Mouse (Mus musculus) c-Kit-positive CD71-positive TER-119-negative erythroid progenitor cells, embryonic 14.5 days (primary cell): ENCODE measurements around the gene Mov10.

Experiments
- DNase-seq: peaks from one replicate; pipeline ENCODE4 v3.0.0-alpha.2; 2013; ENCODE audit warnings: low read depth

The Mov10 gene

GRCm38 (mm10) chr3:104805539-104805938, 12.8 kb downstream of the Mov10 start:
- no peak for DNase-seq

GRCm38 (mm10) chr3:104804312-104804711, 14.1 kb downstream of the Mov10 start:
- no peak for DNase-seq

DNA sequence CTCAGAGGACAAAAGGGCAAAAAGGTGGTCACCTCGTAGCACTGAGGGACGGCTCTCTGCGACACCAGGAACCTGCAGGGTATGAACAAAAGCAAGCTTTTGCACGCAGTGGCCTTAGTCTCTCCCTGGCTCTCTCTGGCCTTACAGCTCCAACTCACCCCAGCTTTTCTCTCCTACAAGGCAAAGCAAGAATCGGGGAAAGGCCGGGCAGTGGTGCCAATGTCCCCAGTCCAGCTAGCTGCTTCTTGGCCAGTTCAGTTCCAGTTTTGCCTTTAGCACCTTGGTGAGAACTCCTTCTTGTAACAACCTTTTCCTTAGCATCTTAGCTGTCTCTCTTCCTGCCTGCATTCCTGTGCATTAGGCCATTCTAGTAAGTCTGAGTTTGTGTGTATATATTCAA, 16.9 kb downstream of the Mov10 start:
- no peak for DNase-seq

- DNase-seq = no peak
Measured at GRCm38 (mm10) chr3:104800681-104801080, 17.7 kb downstream of the Mov10 start.

- DNase-seq = no peak
Measured at GRCm38 (mm10) chr3:104796430-104797082, 21.8 kb downstream of the Mov10 start.

DNA sequence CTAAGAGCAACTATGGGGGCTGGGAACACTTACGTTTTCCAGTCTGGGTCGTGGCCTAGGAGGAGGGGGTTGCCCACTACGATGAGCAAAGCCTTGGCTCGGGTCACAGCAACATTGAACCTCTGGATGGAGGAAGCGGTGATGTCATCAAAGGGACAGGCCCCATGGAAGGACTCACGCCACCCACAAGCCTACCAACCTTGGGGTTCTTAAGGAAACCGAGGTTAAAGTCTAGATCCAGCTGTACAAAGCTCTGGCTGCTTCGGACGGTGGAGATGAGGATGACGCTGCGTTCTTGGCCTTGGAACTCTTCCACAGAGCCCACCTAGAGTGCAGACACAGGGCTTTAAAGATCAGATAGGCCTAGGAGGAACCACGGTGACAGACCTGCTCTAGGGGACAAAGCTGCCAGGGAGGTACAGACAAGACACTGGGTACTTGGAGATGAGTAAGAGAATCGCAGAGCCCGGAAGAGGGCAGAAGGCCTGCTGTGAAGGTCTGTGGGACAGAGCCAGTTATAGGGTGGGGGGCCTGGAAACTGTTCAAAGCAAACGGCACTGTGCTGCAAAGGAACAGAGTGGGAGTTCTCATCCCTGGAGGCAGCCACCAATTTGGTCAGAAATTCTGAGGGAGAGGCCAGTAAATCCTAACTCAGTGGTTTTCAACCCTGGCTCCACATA, 22.6 kb downstream of the Mov10 start:
- DNase-seq = no peak

DNA sequence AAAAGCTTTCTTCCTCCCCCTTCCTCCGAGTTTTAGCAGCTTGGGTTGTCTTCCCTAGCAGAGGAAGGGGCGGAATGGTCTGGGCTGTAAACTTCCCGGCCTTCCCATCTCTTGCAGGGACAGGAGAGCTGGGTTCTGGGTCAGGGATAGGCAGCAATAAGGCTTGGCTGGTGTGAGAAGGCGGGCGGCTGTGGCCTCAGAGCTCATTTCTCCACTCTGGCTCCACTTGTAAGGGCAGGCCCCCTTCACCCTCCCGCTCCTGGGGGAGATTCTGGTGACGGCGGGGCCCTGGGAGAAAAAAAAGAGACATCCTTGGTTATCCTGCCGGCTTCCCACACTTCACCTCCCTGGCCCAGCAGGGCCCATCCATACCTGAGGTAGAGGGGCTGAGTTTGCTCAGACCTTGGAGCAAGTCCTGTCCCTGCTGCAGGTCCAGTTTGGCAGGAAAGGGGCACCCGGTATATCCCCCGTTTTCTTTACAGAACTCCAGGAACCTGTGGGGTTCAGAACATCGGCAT, 23.4 kb downstream of the Mov10 start:
- no peak for DNase-seq

DNA sequence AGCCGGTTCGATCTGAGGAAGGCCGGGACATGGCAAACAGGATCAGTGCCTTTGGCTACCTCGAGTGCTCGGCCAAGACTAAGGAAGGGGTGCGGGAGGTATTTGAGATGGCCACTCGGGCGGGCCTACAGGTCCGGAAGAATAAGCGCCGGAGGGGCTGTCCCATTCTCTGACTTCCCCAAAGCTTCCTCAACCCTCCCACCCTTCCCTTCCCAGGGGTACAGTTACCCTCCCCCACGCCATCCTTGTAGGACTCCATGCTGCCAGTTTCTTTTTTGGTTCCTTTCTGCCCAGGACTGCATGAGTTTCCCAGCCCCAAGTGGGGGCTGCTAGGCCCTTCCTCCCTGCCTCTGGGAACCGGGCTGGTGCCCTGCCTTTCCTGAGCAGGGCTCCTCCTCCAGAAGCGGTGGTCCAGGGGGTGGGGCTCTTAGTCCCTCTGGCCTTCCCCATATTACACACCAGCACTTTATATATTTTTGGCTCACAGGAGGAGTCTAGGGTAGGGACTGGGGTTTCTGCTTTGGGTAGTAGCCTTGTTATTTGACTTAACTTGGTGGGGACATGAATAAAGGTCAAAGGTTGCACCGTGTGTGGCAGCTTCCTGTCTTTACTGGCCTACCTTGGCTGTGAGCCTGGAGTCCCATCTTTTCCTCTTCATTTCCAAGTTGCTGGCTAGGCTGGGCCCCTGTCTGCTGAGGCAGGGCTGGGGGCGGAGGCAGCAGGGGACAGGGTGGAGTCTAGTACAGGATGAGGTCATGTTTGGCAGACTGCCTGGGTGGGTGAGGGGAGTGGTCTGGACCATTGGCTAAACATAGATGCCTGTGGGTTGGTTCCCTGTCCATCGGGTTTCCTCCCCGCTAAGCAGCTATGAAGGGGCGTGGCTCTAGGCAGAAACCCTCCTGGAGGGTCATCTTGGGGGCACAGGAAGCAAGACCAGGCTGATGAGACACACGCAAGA, 24.2 kb downstream of the Mov10 start:
- no peak for DNase-seq

- no peak for DNase-seq
Measured at GRCm38 (mm10) chr3:104792360-104793270, 25.7 kb downstream of the Mov10 start.

DNA sequence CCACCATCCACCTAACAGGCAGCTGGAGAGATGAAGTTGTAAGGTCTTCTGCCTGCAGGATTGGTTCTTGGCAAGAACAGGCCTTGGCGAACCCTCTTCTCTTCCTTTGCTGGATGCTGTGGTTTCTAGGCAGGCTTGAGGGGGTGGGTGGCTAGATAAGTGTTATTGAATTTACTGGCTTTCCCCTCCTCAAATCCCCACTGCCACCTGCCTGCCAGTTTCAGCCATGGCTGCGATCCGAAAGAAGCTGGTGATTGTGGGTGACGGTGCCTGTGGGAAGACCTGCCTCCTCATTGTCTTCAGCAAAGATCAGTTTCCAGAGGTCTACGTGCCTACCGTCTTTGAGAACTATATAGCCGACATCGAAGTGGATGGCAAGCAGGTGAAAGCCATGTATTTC, 26.7 kb downstream of the Mov10 start:
- no peak for DNase-seq

DNA sequence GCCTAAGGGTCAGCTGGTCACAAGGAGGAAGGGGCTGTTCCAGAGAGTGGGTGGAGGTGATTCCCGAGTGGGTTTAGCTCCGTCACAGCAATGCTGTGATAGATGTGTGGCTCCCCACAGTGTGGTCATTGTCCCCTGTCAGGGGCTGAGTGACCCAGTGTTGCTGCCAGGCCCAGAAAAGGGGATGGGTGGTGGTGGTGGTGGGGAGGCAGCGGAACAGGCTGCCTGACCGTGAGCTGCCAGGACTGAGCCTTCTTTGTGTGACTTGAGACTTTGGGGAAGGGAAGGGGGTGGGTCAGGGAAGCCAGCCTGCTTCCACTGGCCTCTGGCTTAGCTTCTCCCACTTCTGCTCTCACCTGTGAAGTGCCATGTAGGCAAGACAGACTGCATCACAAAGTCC, 27.3 kb downstream of the Mov10 start:
- DNase-seq = no peak

GRCm38 (mm10) chr3:104790401-104790937, 27.9 kb downstream of the Mov10 start:
- no peak for DNase-seq

DNA sequence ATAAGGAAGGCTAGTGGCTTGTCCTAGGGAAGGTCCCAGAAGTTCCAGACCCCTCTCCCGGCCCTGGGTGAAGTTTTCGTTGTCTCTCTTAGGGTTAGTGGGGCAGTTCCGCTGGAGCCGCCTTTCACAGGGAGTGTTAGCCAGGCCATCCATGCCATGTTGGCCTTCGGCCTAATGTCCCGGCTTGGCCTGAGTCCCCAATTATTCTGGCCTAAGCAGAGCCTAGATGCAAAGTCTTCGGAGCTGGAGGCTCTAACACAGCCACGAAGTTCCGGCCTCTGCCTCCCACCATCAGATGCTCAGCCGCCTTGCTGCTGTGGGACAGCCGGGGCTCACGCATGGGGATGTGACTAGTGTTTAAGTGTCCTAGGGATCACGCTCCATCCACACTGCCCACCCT, 28.5 kb downstream of the Mov10 start:
- no peak for DNase-seq

GRCm38 (mm10) chr3:104789312-104789605, 29.1 kb downstream of the Mov10 start:
- DNase-seq = no peak

DNA sequence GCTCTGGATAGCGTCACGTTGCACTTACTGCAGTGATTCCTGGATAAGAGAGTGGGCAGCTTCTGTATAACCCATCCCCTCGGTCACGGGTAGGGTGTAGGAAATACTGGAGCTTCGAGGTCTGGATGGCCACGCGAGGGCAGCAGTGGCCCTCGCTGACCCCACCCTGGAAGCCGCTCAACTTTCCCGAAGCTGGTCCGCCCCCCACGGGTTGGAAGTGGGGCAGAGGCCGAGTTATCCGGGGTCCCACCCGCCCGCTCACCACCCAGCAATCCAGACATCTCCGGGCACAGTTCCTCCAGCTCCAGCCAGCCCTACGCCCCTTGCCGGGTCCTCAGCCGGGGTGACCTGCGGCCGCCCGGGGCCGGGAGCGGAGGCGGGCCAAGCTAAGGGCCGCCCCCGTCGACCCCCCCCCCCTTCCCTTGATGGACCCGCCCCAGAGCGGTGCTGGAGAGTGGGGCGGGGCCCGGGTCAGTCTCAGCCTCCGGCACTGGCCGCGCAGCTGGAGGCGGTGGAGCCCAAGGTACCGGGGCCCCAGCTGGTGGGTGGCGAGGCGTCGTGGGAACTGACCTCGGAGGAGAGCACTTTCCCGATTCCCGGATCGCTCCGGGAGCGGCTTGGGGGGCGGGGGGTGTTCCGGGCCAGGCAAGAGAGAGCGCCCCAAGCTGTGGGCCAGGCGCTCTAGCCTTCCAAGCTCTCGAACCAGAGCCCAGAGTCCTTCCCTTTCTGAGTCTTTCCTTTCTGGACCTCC, 29.6 kb downstream of the Mov10 start:
- no peak for DNase-seq

GRCm38 (mm10) chr3:104788075-104788474, 30.3 kb downstream of the Mov10 start, which contains the start of gene Rhoc:
Rhoc (plus strand) TSS chr3:104788375.
- no peak for DNase-seq

- DNase-seq = no peak
Measured at GRCm38 (mm10) chr3:104785284-104785683, 33.1 kb downstream of the Mov10 start.

DNA sequence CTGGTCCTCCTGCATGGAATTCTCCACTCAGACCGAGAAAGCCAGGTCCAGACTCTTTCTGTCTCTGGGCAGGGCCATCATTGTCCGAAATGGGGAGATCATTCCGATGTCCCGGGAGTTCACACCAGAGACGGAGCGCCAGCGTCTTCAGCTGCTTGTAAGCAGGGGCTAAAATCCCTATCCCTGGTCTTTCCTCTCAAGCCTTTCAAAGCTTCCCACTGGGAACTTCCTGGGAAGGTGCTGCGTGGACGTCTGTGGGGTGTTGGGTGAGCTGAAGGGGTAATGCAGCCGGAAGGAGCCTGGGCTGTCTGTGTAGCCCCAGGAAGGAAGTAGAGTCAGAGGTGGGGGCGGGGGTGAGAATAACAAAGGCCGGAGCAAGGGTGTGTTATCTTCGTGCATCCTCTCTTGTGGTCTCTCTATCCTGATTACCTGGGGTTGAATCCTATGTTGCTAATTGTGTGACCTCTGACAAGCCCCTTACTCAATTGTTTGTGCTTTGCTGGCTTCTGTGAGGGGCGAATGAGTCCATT, 34.3 kb downstream of the Mov10 start:
- DNase-seq = no peak

GRCm38 (mm10) chr3:104782061-104782681, 36.2 kb downstream of the Mov10 start:
- no peak for DNase-seq

- no peak for DNase-seq
Measured at GRCm38 (mm10) chr3:104781471-104781903, 36.9 kb downstream of the Mov10 start, which contains the start of gene Fam19a3. Fam19a3 (minus strand) TSS chr3:104781840.
